Comparison of ENCODE assay signal across 15 mouse cellular contexts in genomic region chr3:119126003-119126402, GRCm38 (mm10).
"Had no signal": no experiment of that assay in that cellular context is flagged by ENCODE, and none has a peak within 500 bp of the region (broad histone marks: within the 10 kb centered on the region; RNA-seq: fewer than 3 reads in every experiment).

No protein-coding gene starts in this region.

- H3K9ac ChIP-seq: hindbrain, embryonic 13.5 days; limb, embryonic 12.5 days; liver, postnatal 0 days; lung, embryonic 15.5 days had no signal

- H3K4me2 ChIP-seq: hindbrain, embryonic 13.5 days; limb, embryonic 12.5 days; lung, embryonic 15.5 days; midbrain, embryonic 11.5 days had no signal

- H3K27me3 ChIP-seq: hindbrain, embryonic 13.5 days; limb, embryonic 12.5 days; lung, embryonic 15.5 days; megakaryocyte, embryonic 14.5 days had no signal

- H3K36me3 ChIP-seq: hindbrain, embryonic 13.5 days; limb, embryonic 12.5 days; lung, embryonic 15.5 days had no signal

- ATAC-seq: hindbrain, postnatal 0 days; liver, postnatal 0 days had no signal

- H3K4me3 ChIP-seq: hindbrain, embryonic 13.5 days; layer of hippocampus, adult 2 months; limb, embryonic 12.5 days; lung, embryonic 15.5 days; megakaryocyte, embryonic 14.5 days had no signal

- DNase-seq: kidney, postnatal 25 days; liver; liver, postnatal 0 days; lung, postnatal 14 days; right cerebral cortex, adult 18-20 months; right cerebral cortex, postnatal 25 days; thymus, postnatal 4 days had no signal

- H3K9me3 ChIP-seq: hindbrain, embryonic 13.5 days; limb, embryonic 12.5 days; lung, embryonic 15.5 days had no signal

- H3K4me1 ChIP-seq: hindbrain, embryonic 13.5 days; limb, embryonic 12.5 days; lung, embryonic 15.5 days; megakaryocyte, embryonic 14.5 days had no signal

- H3K27ac ChIP-seq: hindbrain, embryonic 13.5 days; hindbrain, postnatal 0 days; layer of hippocampus, adult 2 months; limb, embryonic 12.5 days; lung, embryonic 15.5 days; macrophage had no signal
